Mouse (Mus musculus): ENCODE data around the gene Zbtb20. TPM values are rescaled to one million over a fixed set of nuclear protein-coding genes. Genes with fewer than 3 reads are reported as not detected.
A peak's percentile ranks its signal among the peaks of the same experiment; 100 is the strongest.

Gene Zbtb20
- polyA plus RNA-seq, 1 experiment from 2014 or later, result 18.8 TPM

GRCm38 (mm10) chr16:43407594-43408142, 532.0 kb downstream of the Zbtb20 start:
- H3K27ac ChIP-seq, result no peak overlapping the region
- H3K36me3 ChIP-seq, result no peaks in the 10 kb centered on the region
- 0 out of 2 replicates have a peak, but pooled peaks have one; percentile 10 for ATAC-seq
- H3K4me1 ChIP-seq (replicated peaks), result no peaks in the 10 kb centered on the region
- H3K4me3 ChIP-seq (replicated peaks), result no peak overlapping the region
- WGBS, result 70% methylated on average over 2 of the region's 2 CpGs
- H3K27me3 ChIP-seq (replicated peaks), result no peaks in the 10 kb centered on the region
- H3K4me2 ChIP-seq (replicated peaks), result no peak overlapping the region
- no peaks in the 10 kb centered on the region for H3K9me3 ChIP-seq
- no peak overlapping the region for H3K9ac ChIP-seq

- no peak overlapping the region for H3K27ac ChIP-seq
- ATAC-seq, result no peak
- no peaks in the 10 kb centered on the region for H3K9me3 ChIP-seq
- no peak overlapping the region for H3K4me2 ChIP-seq (replicated peaks)
- H3K36me3 ChIP-seq, result no peaks in the 10 kb centered on the region
- H3K4me3 ChIP-seq (replicated peaks), result no peak overlapping the region
- H3K9ac ChIP-seq, result no peak overlapping the region
- WGBS, result 88% methylated on average over 5 of the region's 5 CpGs
- H3K27me3 ChIP-seq (replicated peaks), result no peaks in the 10 kb centered on the region
- no peaks in the 10 kb centered on the region for H3K4me1 ChIP-seq (replicated peaks)
These were observed 532.9 kb downstream of the Zbtb20 start for GRCm38 (mm10) chr16:43408622-43409021.

GRCm38 (mm10) chr16:43409108-43409909, 533.6 kb downstream of the Zbtb20 start:
- WGBS, result 60% methylated on average over 4 of the region's 4 CpGs
- no peak overlapping the region for H3K27ac ChIP-seq
- H3K27me3 ChIP-seq (replicated peaks), result no peaks in the 10 kb centered on the region
- no peak overlapping the region for H3K4me2 ChIP-seq (replicated peaks)
- no peak overlapping the region for H3K4me3 ChIP-seq (replicated peaks)
- no peaks in the 10 kb centered on the region for H3K4me1 ChIP-seq (replicated peaks)
- no peaks in the 10 kb centered on the region for H3K9me3 ChIP-seq
- H3K36me3 ChIP-seq, result no peaks in the 10 kb centered on the region
- no peak overlapping the region for H3K9ac ChIP-seq
- no peak for ATAC-seq

GRCm38 (mm10) chr16:43409910-43410612, 534.4 kb downstream of the Zbtb20 start:
- Histone ChIP-seq H3K36me3 (no peaks in the 10 kb centered on the region), H3K4me2 (replicated peaks) (no peak overlapping the region), H3K4me1 (replicated peaks) (no peaks in the 10 kb centered on the region), H3K27ac (no peak overlapping the region), H3K9me3 (no peaks in the 10 kb centered on the region), H3K9ac (no peak overlapping the region), H3K27me3 (replicated peaks) (no peaks in the 10 kb centered on the region), H3K4me3 (replicated peaks) (no peak overlapping the region)
- WGBS, result 71% methylated on average over 12 of the region's 12 CpGs
- ATAC-seq, result no peak

GRCm38 (mm10) chr16:43410613-43410974, 534.9 kb downstream of the Zbtb20 start:
- Histone ChIP-seq H3K36me3 (no peaks in the 10 kb centered on the region), H3K27me3 (replicated peaks) (no peaks in the 10 kb centered on the region), H3K4me3 (replicated peaks) (no peak overlapping the region), H3K9me3 (no peaks in the 10 kb centered on the region), H3K9ac (no peak overlapping the region), H3K4me2 (replicated peaks) (no peak overlapping the region), H3K27ac (no peak overlapping the region), H3K4me1 (replicated peaks) (no peaks in the 10 kb centered on the region)
- ATAC-seq, result no peak
- WGBS, result 71% methylated on average over 7 of the region's 7 CpGs

GRCm38 (mm10) chr16:43415864-43416263, 540.2 kb downstream of the Zbtb20 start:
- H3K27ac ChIP-seq, result no peak overlapping the region
- H3K4me3 ChIP-seq (replicated peaks), result no peak overlapping the region
- no peak overlapping the region for H3K9ac ChIP-seq
- ATAC-seq, result no peak
- H3K9me3 ChIP-seq, result no peaks in the 10 kb centered on the region
- H3K4me1 ChIP-seq (replicated peaks), result no peaks in the 10 kb centered on the region
- H3K36me3 ChIP-seq, result no peaks in the 10 kb centered on the region
- H3K27me3 ChIP-seq (replicated peaks), result no peaks in the 10 kb centered on the region
- WGBS, result 45% methylated on average over 4 of the region's 4 CpGs
- no peak overlapping the region for H3K4me2 ChIP-seq (replicated peaks)

- Histone ChIP-seq H3K4me1 (replicated peaks) (no peaks in the 10 kb centered on the region), H3K9me3 (no peaks in the 10 kb centered on the region), H3K4me2 (replicated peaks) (no peak overlapping the region), H3K27ac (no peak overlapping the region), H3K36me3 (no peaks in the 10 kb centered on the region), H3K4me3 (replicated peaks) (no peak overlapping the region), H3K27me3 (replicated peaks) (no peaks in the 10 kb centered on the region), H3K9ac (no peak overlapping the region)
- WGBS, result 49% methylated on average over 2 of the region's 2 CpGs
- ATAC-seq, result no peak
These were observed 544.2 kb downstream of the Zbtb20 start for GRCm38 (mm10) chr16:43419923-43420322.

- Histone ChIP-seq H3K9ac (no peak overlapping the region), H3K4me3 (replicated peaks) (no peak overlapping the region), H3K27me3 (replicated peaks) (no peaks in the 10 kb centered on the region), H3K4me2 (replicated peaks) (no peak overlapping the region), H3K9me3 (no peaks in the 10 kb centered on the region), H3K27ac (no peak overlapping the region), H3K4me1 (replicated peaks) (no peaks in the 10 kb centered on the region), H3K36me3 (no peaks in the 10 kb centered on the region)
- 77% methylated on average over 2 of the region's 2 CpGs for WGBS
- ATAC-seq, result no peak
These were observed 553.3 kb downstream of the Zbtb20 start for GRCm38 (mm10) chr16:43428955-43429354.

GRCm38 (mm10) chr16:43430030-43430429, 554.3 kb downstream of the Zbtb20 start:
- Histone ChIP-seq H3K9me3 (no peaks in the 10 kb centered on the region), H3K4me2 (replicated peaks) (no peak overlapping the region), H3K27me3 (replicated peaks) (no peaks in the 10 kb centered on the region), H3K4me3 (replicated peaks) (no peak overlapping the region), H3K27ac (no peak overlapping the region), H3K9ac (no peak overlapping the region), H3K36me3 (no peaks in the 10 kb centered on the region), H3K4me1 (replicated peaks) (no peaks in the 10 kb centered on the region)
- WGBS, result 68% methylated on average over 4 of the region's 4 CpGs
- no peak for ATAC-seq

GRCm38 (mm10) chr16:43431514-43432371, 556.1 kb downstream of the Zbtb20 start:
- Histone ChIP-seq H3K36me3 (no peaks in the 10 kb centered on the region), H3K4me2 (replicated peaks) (no peak overlapping the region), H3K9ac (no peak overlapping the region), H3K9me3 (no peaks in the 10 kb centered on the region), H3K4me1 (replicated peaks) (no peaks in the 10 kb centered on the region), H3K27me3 (replicated peaks) (no peaks in the 10 kb centered on the region), H3K4me3 (replicated peaks) (no peak overlapping the region), H3K27ac (no peak overlapping the region)
- ATAC-seq, result no peak
- WGBS, result 86% methylated on average over 5 of the region's 5 CpGs

- Histone ChIP-seq H3K27ac (no peak overlapping the region), H3K9ac (no peak overlapping the region), H3K9me3 (no peaks in the 10 kb centered on the region), H3K4me1 (replicated peaks) (no peaks in the 10 kb centered on the region), H3K4me2 (replicated peaks) (no peak overlapping the region), H3K36me3 (no peaks in the 10 kb centered on the region), H3K27me3 (replicated peaks) (no peaks in the 10 kb centered on the region), H3K4me3 (replicated peaks) (no peak overlapping the region)
- WGBS, result 63% methylated on average over 3 of the region's 3 CpGs
- ATAC-seq, result no peak
These were observed 559.3 kb downstream of the Zbtb20 start for GRCm38 (mm10) chr16:43434941-43435340.

- no peaks in the 10 kb centered on the region for H3K4me1 ChIP-seq (replicated peaks)
- no peak for ATAC-seq
- WGBS, result 60% methylated on average over 8 of the region's 8 CpGs
- H3K4me2 ChIP-seq (replicated peaks), result no peak overlapping the region
- no peaks in the 10 kb centered on the region for H3K36me3 ChIP-seq
- H3K27me3 ChIP-seq (replicated peaks), result no peaks in the 10 kb centered on the region
- H3K9me3 ChIP-seq, result no peaks in the 10 kb centered on the region
- H3K9ac ChIP-seq, result no peak overlapping the region
- no peak overlapping the region for H3K4me3 ChIP-seq (replicated peaks)
- no peak overlapping the region for H3K27ac ChIP-seq
These were observed 563.2 kb downstream of the Zbtb20 start for GRCm38 (mm10) chr16:43438878-43439371.

Data from intestine, embryonic 15.5 days (tissue).